Mouse (Mus musculus) MEL (cell line): ENCODE measurements around the gene Hoxc10. TPM values are rescaled to one million over a fixed set of nuclear protein-coding genes. Genes with fewer than 3 reads are reported as not detected.

ENCODE experiments used
- DNase-seq: peaks from one replicate; pipeline ENCODE4 v3.0.0; 2011; ENCODE audit warnings: low read depth, low spot score
- H3K27ac ChIP-seq: 2 replicates; pipeline ENCODE4 v1.5.1; 2012; ENCODE audit warnings: low read depth, mild to moderate bottlenecking, control low read depth, low read length, moderate library complexity; ENCODE audit not compliant: control insufficient read depth
- H3K27me3 ChIP-seq, 2 experiments: fragments of 150-350 bp in 1 of 2; sonication (generic) in 1 of 2; 2 replicates each; pipeline ENCODE4 v1.6.1; 2012; ENCODE audit warnings: low read length in 2 of 2, mild to moderate bottlenecking in 2 of 2, improper control_type of control experiment in 1 of 2, moderate library complexity in 1 of 2; ENCODE audit not compliant: insufficient read depth in 2 of 2, control insufficient read depth in 1 of 2
- H3K36me3 ChIP-seq, 2 experiments: 2 replicates each; pipeline ENCODE4 v1.6.1; 2012 to 2014; ENCODE audit warnings: low read length in 2 of 2, improper control_type of control experiment in 1 of 2, inconsistent platforms in 1 of 2, mild to moderate bottlenecking in 1 of 2; ENCODE audit not compliant: insufficient read depth in 2 of 2, control insufficient read depth in 1 of 2
- H3K4me1 ChIP-seq, 2 experiments: fragments of 150-350 bp in 1 of 2; sonication (generic) in 1 of 2; 2 replicates each; pipeline ENCODE4 v1.6.1; 2012; ENCODE audit warnings: low read length in 2 of 2, improper control_type of control experiment in 1 of 2, mild to moderate bottlenecking in 1 of 2; ENCODE audit not compliant: insufficient read depth in 2 of 2, control insufficient read depth in 1 of 2
- H3K4me3 ChIP-seq, 2 experiments: fragments of 150-350 bp in 1 of 2; sonication (generic) in 1 of 2; 2 replicates each; pipeline ENCODE4 v1.5.1; 2012; ENCODE audit warnings: low read depth in 2 of 2, low read length in 2 of 2, mild to moderate bottlenecking in 2 of 2, moderate library complexity in 2 of 2, control low read depth in 1 of 2, improper control_type of control experiment in 1 of 2; ENCODE audit not compliant: control insufficient read depth in 1 of 2, insufficient read depth in 1 of 2
- H3K79me2 ChIP-seq: 2 replicates; pipeline ENCODE4 v1.6.1; 2012; ENCODE audit warnings: mild to moderate bottlenecking, low read length, moderate library complexity; ENCODE audit not compliant: control insufficient read depth, poor library complexity, insufficient read depth
- H3K9ac ChIP-seq: 2 replicates; pipeline ENCODE4 v1.6.1; 2012; ENCODE audit warnings: low read depth, mild to moderate bottlenecking, control low read depth, low read length, moderate library complexity; ENCODE audit not compliant: control insufficient read depth, poor library complexity, severe bottlenecking
- H3K9me3 ChIP-seq: fragments of 150-350 bp; sonication (generic); replicated peaks from 2 replicates; pipeline ENCODE4 v1.6.1; 2012; ENCODE audit warnings: mild to moderate bottlenecking, low read length, improper control_type of control experiment, moderate library complexity; ENCODE audit not compliant: insufficient read depth
- BHLHE40 ChIP-seq: IDR thresholded peaks from 2 replicates; pipeline ENCODE4 v1.6.1; 2012; ENCODE audit warnings: low read depth, mild to moderate bottlenecking, inconsistent platforms, low read length, improper control_type of control experiment, borderline replicate concordance
- CHD1 ChIP-seq: IDR thresholded peaks from 2 replicates; pipeline ENCODE4 v1.6.1; 2012; ENCODE audit warnings: low read depth, mild to moderate bottlenecking, inconsistent platforms, low read length, improper control_type of control experiment
- CHD2 ChIP-seq: IDR thresholded peaks from 2 replicates; pipeline ENCODE4 v1.6.1; 2011; ENCODE audit warnings: low read length, improper control_type of control experiment
- E2F4 ChIP-seq: IDR thresholded peaks from 2 replicates; pipeline ENCODE4 v1.6.1; 2011; ENCODE audit warnings: low read depth, low read length, improper control_type of control experiment, borderline replicate concordance
- ELF1 ChIP-seq: IDR thresholded peaks from 2 replicates; pipeline ENCODE4 v1.6.1; 2014; ENCODE audit warnings: low read depth, mild to moderate bottlenecking, inconsistent platforms, low read length, improper control_type of control experiment, moderate library complexity
- EP300 ChIP-seq, 2 experiments: IDR thresholded peaks; 2 replicates each; pipeline ENCODE4 v1.6.1; 2011; ENCODE audit warnings: improper control_type of control experiment in 2 of 2, low read length in 2 of 2, low read depth in 1 of 2, mild to moderate bottlenecking in 1 of 2
- GABPA ChIP-seq: IDR thresholded peaks from 2 replicates; pipeline ENCODE4 v1.6.1; 2012; ENCODE audit warnings: low read depth, mild to moderate bottlenecking, inconsistent platforms, low read length, improper control_type of control experiment, moderate library complexity
- GATA1 ChIP-seq: IDR thresholded peaks from 2 replicates; pipeline ENCODE4 v1.6.1; 2011; ENCODE audit warnings: low read depth, low read length, improper control_type of control experiment
- JUND ChIP-seq: IDR thresholded peaks from 2 replicates; pipeline ENCODE4 v1.6.1; 2011; ENCODE audit warnings: low read depth, mild to moderate bottlenecking, improper control_type of control experiment, low read length
- KAT2A ChIP-seq: conservative IDR thresholded peaks from 2 replicates; pipeline ENCODE4 v1.6.1; 2012; ENCODE audit warnings: low read depth, low read length, improper control_type of control experiment, inconsistent platforms
- MAFK ChIP-seq: IDR thresholded peaks from 2 replicates; pipeline ENCODE4 v1.6.1; 2011; ENCODE audit warnings: low read depth, mild to moderate bottlenecking, low read length, improper control_type of control experiment, borderline replicate concordance
- MAX ChIP-seq: IDR thresholded peaks from 2 replicates; pipeline ENCODE4 v1.6.1; 2011; ENCODE audit warnings: low read length, improper control_type of control experiment
- MAZ ChIP-seq: IDR thresholded peaks from 2 replicates; pipeline ENCODE4 v1.6.1; 2012; ENCODE audit warnings: low read depth, mild to moderate bottlenecking, inconsistent platforms, low read length, improper control_type of control experiment
- MEF2A ChIP-seq: IDR thresholded peaks from 2 replicates; pipeline ENCODE4 v1.6.1; 2014; ENCODE audit warnings: low read depth, mild to moderate bottlenecking, inconsistent platforms, low read length, improper control_type of control experiment; ENCODE audit not compliant: poor library complexity, insufficient replicate concordance, severe bottlenecking; ENCODE audit errors: extremely low read depth
- MXI1 ChIP-seq: IDR thresholded peaks from 2 replicates; pipeline ENCODE4 v1.6.1; 2011; ENCODE audit warnings: mild to moderate bottlenecking, low read depth, low read length, improper control_type of control experiment
- MYB ChIP-seq: IDR thresholded peaks from 2 replicates; pipeline ENCODE4 v1.6.1; 2011; ENCODE audit warnings: mild to moderate bottlenecking, low read depth, low read length, improper control_type of control experiment
- NELFE ChIP-seq: IDR thresholded peaks from 2 replicates; pipeline ENCODE4 v1.6.1; 2011; ENCODE audit warnings: low read depth, low read length, improper control_type of control experiment
- NRF1 ChIP-seq: IDR thresholded peaks from 2 replicates; pipeline ENCODE4 v1.6.1; 2014; ENCODE audit warnings: low read depth, mild to moderate bottlenecking, inconsistent platforms, low read length, improper control_type of control experiment, moderate library complexity; ENCODE audit not compliant: poor library complexity, insufficient read depth, severe bottlenecking
- POLR2AphosphoS2 ChIP-seq: IDR thresholded peaks from 2 replicates; pipeline ENCODE4 v1.6.1; 2011; ENCODE audit warnings: low read length, improper control_type of control experiment
- POLR2AphosphoS5 ChIP-seq: IDR thresholded peaks from 2 replicates; pipeline ENCODE4 v1.6.1; 2012; ENCODE audit warnings: low read depth, borderline replicate concordance, mild to moderate bottlenecking, inconsistent platforms, low read length, moderate library complexity, mixed read lengths
- RAD21 ChIP-seq: IDR thresholded peaks from 2 replicates; pipeline ENCODE4 v1.6.1; 2011; ENCODE audit warnings: mild to moderate bottlenecking, low read depth, low read length, improper control_type of control experiment
- RCOR1 ChIP-seq: IDR thresholded peaks from 2 replicates; pipeline ENCODE4 v1.6.1; 2012; ENCODE audit warnings: low read depth, mild to moderate bottlenecking, inconsistent platforms, low read length, improper control_type of control experiment
- SIN3A ChIP-seq: IDR thresholded peaks from 2 replicates; pipeline ENCODE4 v1.6.1; 2012; ENCODE audit warnings: low read length, improper control_type of control experiment, inconsistent platforms
- SMC3 ChIP-seq: IDR thresholded peaks from 2 replicates; pipeline ENCODE4 v1.6.1; 2011; ENCODE audit warnings: low read depth, low read length, improper control_type of control experiment
- TAL1 ChIP-seq: IDR thresholded peaks from 2 replicates; pipeline ENCODE4 v1.6.1; 2012; ENCODE audit warnings: mild to moderate bottlenecking, inconsistent platforms, low read length, moderate library complexity, mixed read lengths
- TBP ChIP-seq: IDR thresholded peaks from 2 replicates; pipeline ENCODE4 v1.8.0; 2011; ENCODE audit warnings: low read depth, low read length, improper control_type of control experiment
- TCF12 ChIP-seq: IDR thresholded peaks from 2 replicates; pipeline ENCODE4 v1.6.1; 2014; ENCODE audit warnings: low read depth, mild to moderate bottlenecking, inconsistent platforms, low read length, improper control_type of control experiment, moderate library complexity
- UBTF ChIP-seq: IDR thresholded peaks from 2 replicates; pipeline ENCODE4 v1.6.1; 2012; ENCODE audit warnings: low read depth, mild to moderate bottlenecking, inconsistent platforms, low read length, improper control_type of control experiment, moderate library complexity, borderline replicate concordance; ENCODE audit not compliant: insufficient read depth
- USF1 ChIP-seq: IDR thresholded peaks from 2 replicates; pipeline ENCODE4 v1.6.1; 2014; ENCODE audit warnings: low read depth, mild to moderate bottlenecking, inconsistent platforms, low read length, improper control_type of control experiment, moderate library complexity
- USF2 ChIP-seq, 2 experiments: IDR thresholded peaks; 2 replicates each; pipeline ENCODE4 v1.6.1; 2011 to 2012; ENCODE audit warnings: improper control_type of control experiment in 2 of 2, low read length in 2 of 2, borderline replicate concordance in 1 of 2, inconsistent platforms in 1 of 2, low read depth in 1 of 2, mild to moderate bottlenecking in 1 of 2; ENCODE audit not compliant: insufficient read depth in 1 of 2
- ZC3H11A ChIP-seq: IDR thresholded peaks from 2 replicates; pipeline ENCODE4 v1.6.1; 2012; ENCODE audit warnings: low read depth, mild to moderate bottlenecking, inconsistent platforms, low read length, improper control_type of control experiment
- ZKSCAN1 ChIP-seq: IDR thresholded peaks from 2 replicates; pipeline ENCODE4 v1.6.1; 2012; ENCODE audit warnings: low read depth, mild to moderate bottlenecking, inconsistent platforms, low read length, improper control_type of control experiment, moderate library complexity
- ZMIZ1 ChIP-seq: IDR thresholded peaks from 2 replicates; pipeline ENCODE4 v1.6.1; 2012; ENCODE audit warnings: low read depth, mild to moderate bottlenecking, inconsistent platforms, low read length, improper control_type of control experiment, moderate library complexity
- ZNF384 ChIP-seq: IDR thresholded peaks from 2 replicates; pipeline ENCODE4 v1.6.1; 2012; ENCODE audit warnings: low read depth, mild to moderate bottlenecking, inconsistent platforms, low read length, improper control_type of control experiment
- polyA plus RNA-seq, 2 experiments: library from polyadenylated mRNA; stranded (reverse) in 1 of 2; unstranded in 1 of 2; fragments of >175 nt in 1 of 2; fragments of >200 nt in 1 of 2; gene quantifications; 2 replicates each; pipeline versions ENCODE4 v1.2.1 to v1.2.4; 2012; ENCODE audit warnings: low replicate concordance in 2 of 2, low read depth in 1 of 2; ENCODE audit not compliant: insufficient read length in 2 of 2, insufficient read depth in 1 of 2, missing spikeins in 1 of 2
- total RNA-seq: library from RNA; depleted of rRNA; stranded (reverse); fragments of 300-350 nt; gene quantifications from 2 replicates; pipeline ENCODE4 v1.2.3, GENCODE M21; 2012

Hoxc10 gene
- total and polyA plus RNA-seq, 3 experiments = 6.8 to 24.8 TPM; not detected in 1

DNA sequence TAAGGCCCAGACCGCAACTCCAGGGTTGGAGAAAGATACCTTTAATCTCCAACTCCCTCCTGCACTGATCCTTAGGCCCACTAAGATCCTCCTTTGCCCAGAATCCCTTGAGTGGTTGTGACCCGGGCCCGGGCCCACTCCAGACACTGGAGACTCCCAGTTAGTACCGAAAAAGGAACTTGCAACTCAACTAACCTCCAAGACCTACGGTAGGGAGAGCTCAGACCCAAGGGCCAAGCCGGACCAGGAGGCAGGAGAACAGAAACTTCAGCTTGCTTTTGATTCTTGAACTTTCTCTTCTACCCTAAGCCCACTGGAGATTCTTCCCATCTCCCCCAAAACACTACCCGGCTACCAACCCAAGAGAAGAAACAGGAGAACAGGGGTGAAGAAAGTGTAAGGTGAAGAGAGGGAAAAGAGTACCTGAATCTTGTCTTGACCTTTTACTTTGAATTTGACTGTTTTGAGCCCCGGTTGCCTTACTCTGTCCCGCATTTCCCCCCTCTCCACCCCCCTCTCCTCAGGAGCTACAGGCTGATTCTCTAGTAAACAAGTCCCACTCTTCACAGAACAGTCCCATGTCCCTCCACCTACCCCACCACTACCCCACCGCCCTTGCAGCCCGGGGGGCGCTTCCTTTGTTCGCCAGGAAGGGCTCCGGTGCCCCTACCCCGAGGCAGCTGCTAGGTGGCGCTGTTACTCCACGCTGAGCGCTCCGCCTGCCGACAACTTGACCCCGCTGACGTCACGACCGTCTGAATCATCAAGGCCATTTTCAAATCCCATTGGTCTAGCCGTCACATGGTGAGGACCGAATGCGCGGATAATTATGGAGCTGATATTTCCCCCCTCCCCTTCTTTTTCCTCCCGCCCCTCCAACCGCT is 462 bp upstream of the Hoxc10 start:
- DNase-seq = peak; percentile 100
- Histone ChIP-seq H3K9ac (peak overlapping the region; percentile 93), H3K4me3 (peak overlapping the region; percentile 84 to 97), H3K9me3 (no peaks in the 10 kb centered on the region), H3K36me3 (peaks cover 0 to 18% of the 10 kb centered on the region in 2 experiments; a peak in 2 of 4 replicates), H3K27ac (peak overlapping the region; percentile 25; the same call in 1 of the 2 replicates), H3K79me2 (peaks cover 29% of the 10 kb centered on the region), H3K4me1 (peaks cover 12 to 17% of the 10 kb centered on the region in 2 experiments), H3K27me3 (peaks cover 12 to 22% of the 10 kb centered on the region in 2 experiments)
- TF ChIP-seq MXI1 (peak; percentile 77; the same call in 1 of the 2 replicates), ELF1 (peak; percentile 53), GATA1 (peak; percentile 28; the same call in 1 of the 2 replicates), USF1 (peak; percentile 95), KAT2A (0 out of 2 replicates have a peak, but pooled peaks have one; percentile 28), NELFE (no peak), EP300 (IDR thresholded peaks at IDR 0.05; ENCODE audit: low read depth in 1 of 2, low read length in 2 of 2) (peak in 1 of 2 experiments; percentile 35; a peak in 1 of 4 replicates), CHD1 (no peak), CHD2 (no peak), POLR2AphosphoS5 (no peak), SIN3A (peak; percentile 84; the same call in 1 of the 2 replicates), TCF12 (peak; percentile 60), ZKSCAN1 (no peak), MAZ (no peak; the same call in 1 of the 2 replicates), MEF2A (no peak), SMC3 (peak; percentile 89), TAL1 (no peak), UBTF (no peak), ZC3H11A (peak; percentile 90), BHLHE40 (peak; percentile 59; the same call in 1 of the 2 replicates), ZMIZ1 (no peak), JUND (peak; percentile 88), GABPA (peak; percentile 35; the same call in 1 of the 2 replicates), NRF1 (peak; percentile 35; the same call in 1 of the 2 replicates), RAD21 (peak; percentile 100), E2F4 (no peak), ZNF384 (no peak; the same call in 1 of the 2 replicates), TBP (no peak), MYB (no peak), USF2 (IDR thresholded peaks at IDR 0.05; ENCODE audit: borderline replicate concordance in 1 of 2, insufficient read depth in 1 of 2, low read depth in 1 of 2, low read length in 2 of 2) (peak in 1 of 2 experiments; percentile 74; a peak in 1 of 4 replicates), MAX (peak; percentile 80), MAFK (no peak), RCOR1 (no peak), POLR2AphosphoS2 (no peak)
